Mouse (Mus musculus) lung, embryonic 14.5 days (tissue): ENCODE data around the gene Oxt. TPM values are rescaled to one million over a fixed set of nuclear protein-coding genes. Genes with fewer than 3 reads are reported as not detected.
A peak's percentile ranks its signal among the peaks of the same experiment; 100 is the strongest.

Experiments
- ATAC-seq: fragments of 200-750 bp; cut with Nextera tagmentation; 2 replicates; pipeline ENCODE4 v1.8.0; 2017; ENCODE audit warnings: mild to moderate bottlenecking, moderate TSS enrichment, moderate library complexity; ENCODE audit not compliant: insufficient read depth
- DNase-seq: peaks from one replicate; pipeline ENCODE4 v3.0.0-alpha.2; 2015
- H3K27ac ChIP-seq: fragments of 300-500 bp; sonication (generic); 2 replicates; pipeline ENCODE4 v1.5.1; 2014; ENCODE audit warnings: low read depth, mild to moderate bottlenecking, moderate library complexity
- H3K27me3 ChIP-seq: fragments of 300-500 bp; sonication (generic); 2 replicates; pipeline ENCODE4 v1.6.1; 2014; ENCODE audit warnings: low read length, control low read depth; ENCODE audit not compliant: insufficient read depth
- H3K36me3 ChIP-seq: fragments of 300-500 bp; sonication (generic); 2 replicates; pipeline ENCODE4 v1.6.1; 2014; ENCODE audit warnings: control low read depth; ENCODE audit not compliant: insufficient read depth
- H3K4me1 ChIP-seq: fragments of 300-500 bp; sonication (generic); 2 replicates; pipeline ENCODE4 v1.6.1; 2014; ENCODE audit warnings: antibody characterized with exemption, control low read depth; ENCODE audit not compliant: insufficient read depth
- H3K4me2 ChIP-seq: fragments of 300-500 bp; sonication (generic); 2 replicates; pipeline ENCODE4 v1.6.1; 2014; ENCODE audit warnings: mild to moderate bottlenecking
- H3K4me3 ChIP-seq: fragments of 300-500 bp; sonication (generic); 2 replicates; pipeline ENCODE4 v1.5.1; 2014; ENCODE audit warnings: low read depth, low read length
- H3K9ac ChIP-seq: fragments of 300-500 bp; sonication (generic); 2 replicates; pipeline ENCODE4 v1.6.1; 2014
- H3K9me3 ChIP-seq: fragments of 300-500 bp; sonication (generic); 2 replicates; pipeline ENCODE4 v1.6.1; 2016; ENCODE audit warnings: low read depth, low read length, control low read depth
- CTCF ChIP-seq: IDR thresholded peaks from 2 replicates; pipeline ENCODE4 v1.5.1; 2016; ENCODE audit warnings: antibody characterized with exemption, low read depth
- WGBS: fragments of 180-500 bp; shearing (Covaris S2); extraction: QIAGEN DNeasy Blood & Tissue Kit; methylation state at CpG from one replicate; pipeline ENCODE4 v1.1.7; 2014; 5-methylcytosine and 5-hydroxymethylcytosine counted together
- polyA plus RNA-seq: library from polyadenylated mRNA; unstranded; fragments of >200 nt; fragmentation: Nextera tagmentation; extraction: Ambion mirVana; gene quantifications from 2 replicates; pipeline ENCODE4 v1.2.1, GENCODE M21; 2014

The Oxt gene
- polyA plus RNA-seq, 1 experiment from 2014 or later: not detected

- Histone ChIP-seq H3K4me3 (peak overlapping the region; percentile 25), H3K4me1 (no peaks in the 10 kb centered on the region), H3K36me3 (no peaks in the 10 kb centered on the region), H3K27ac (no peak overlapping the region), H3K9me3 (no peaks in the 10 kb centered on the region), H3K9ac (no peak overlapping the region), H3K27me3 (peaks cover 73% of the 10 kb centered on the region), H3K4me2 (peak overlapping the region; percentile 55)
- no peak for TF ChIP-seq CTCF
- ATAC-seq (no peak), DNase-seq (no peak)
- WGBS: 5% methylated on average over 9 of the region's 9 CpGs
These were observed 1.0 kb downstream of the Oxt start for GRCm38 (mm10) chr2:130577021-130577420.

DNA sequence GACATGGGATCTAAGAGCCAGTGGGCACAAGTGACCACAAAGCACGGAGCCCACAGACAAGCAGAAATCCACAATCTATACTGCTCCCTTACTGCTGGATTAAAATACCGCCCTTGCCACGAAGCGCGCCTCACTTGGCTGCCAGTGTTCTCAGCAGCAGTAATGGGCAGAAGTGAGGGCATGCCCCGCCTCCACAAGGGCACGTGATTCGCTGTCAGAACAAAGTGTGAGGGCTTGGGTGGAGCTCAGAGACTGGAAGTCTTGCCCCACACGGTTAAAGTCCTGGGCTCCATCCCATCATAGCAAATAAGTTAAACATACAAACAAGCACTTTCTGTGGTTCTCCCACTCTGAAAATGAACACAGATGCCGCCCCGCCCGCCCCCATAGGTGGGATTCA lies 1.7 kb downstream of the Oxt start:
- H3K9me3 ChIP-seq: no peaks in the 10 kb centered on the region
- no peak overlapping the region for H3K4me3 ChIP-seq
- peaks cover 79% of the 10 kb centered on the region for H3K27me3 ChIP-seq
- no peak overlapping the region for H3K27ac ChIP-seq
- no peaks in the 10 kb centered on the region for H3K4me1 ChIP-seq
- peak; percentile 52 for DNase-seq
- ATAC-seq: peak; percentile 45
- 0 out of 2 replicates have a peak overlapping the region, but pooled peaks have one; percentile 20 for H3K4me2 ChIP-seq
- no peak for TF ChIP-seq CTCF
- no peak overlapping the region for H3K9ac ChIP-seq
- whole genome bisulfite sequencing: 4% methylated on average over 12 of the region's 12 CpGs
- H3K36me3 ChIP-seq: no peaks in the 10 kb centered on the region

GRCm38 (mm10) chr2:130578148-130578547 lies 2.2 kb downstream of the Oxt start:
- 11% methylated on average over 11 of the region's 11 CpGs for WGBS
- ATAC-seq: no peak
- peak; percentile 74 for DNase-seq
- no peaks in the 10 kb centered on the region for H3K36me3 ChIP-seq
- no peaks in the 10 kb centered on the region for H3K4me1 ChIP-seq
- H3K27ac ChIP-seq: no peak overlapping the region
- H3K4me2 ChIP-seq: no peak overlapping the region
- no peak overlapping the region for H3K9ac ChIP-seq
- TF ChIP-seq CTCF: peak; percentile 74
- H3K4me3 ChIP-seq: no peak overlapping the region
- H3K9me3 ChIP-seq: no peaks in the 10 kb centered on the region
- H3K27me3 ChIP-seq: peaks cover 84% of the 10 kb centered on the region

DNA sequence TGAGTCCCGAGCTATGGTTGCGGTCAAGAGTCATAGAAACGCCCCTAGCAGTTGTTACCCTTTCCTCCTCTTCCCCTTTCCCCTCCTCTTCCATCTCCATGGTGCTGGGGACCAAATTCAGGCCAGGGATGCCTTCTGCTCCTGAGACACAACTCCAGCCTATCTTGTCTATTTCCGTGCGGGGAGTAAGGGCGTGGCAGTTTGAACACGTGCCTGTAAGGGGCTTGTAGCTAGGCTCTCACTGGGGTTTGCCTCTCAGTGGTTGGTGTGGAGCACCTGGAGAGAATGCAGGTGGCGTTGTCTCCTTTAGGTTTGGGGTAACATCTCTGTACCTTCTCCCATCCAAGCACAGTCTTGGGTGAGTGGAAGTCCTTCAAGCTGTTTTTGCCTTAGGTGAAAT lies 3.8 kb downstream of the Oxt start:
- H3K4me1 ChIP-seq: no peaks in the 10 kb centered on the region
- H3K4me2 ChIP-seq: no peak overlapping the region
- DNase-seq: no peak
- peaks cover 84% of the 10 kb centered on the region for H3K27me3 ChIP-seq
- H3K36me3 ChIP-seq: no peaks in the 10 kb centered on the region
- no peak overlapping the region for H3K27ac ChIP-seq
- no peak for TF ChIP-seq CTCF
- H3K9me3 ChIP-seq: no peaks in the 10 kb centered on the region
- WGBS: 11% methylated on average over 8 of the region's 8 CpGs
- no peak overlapping the region for H3K4me3 ChIP-seq
- no peak for ATAC-seq
- no peak overlapping the region for H3K9ac ChIP-seq

DNA sequence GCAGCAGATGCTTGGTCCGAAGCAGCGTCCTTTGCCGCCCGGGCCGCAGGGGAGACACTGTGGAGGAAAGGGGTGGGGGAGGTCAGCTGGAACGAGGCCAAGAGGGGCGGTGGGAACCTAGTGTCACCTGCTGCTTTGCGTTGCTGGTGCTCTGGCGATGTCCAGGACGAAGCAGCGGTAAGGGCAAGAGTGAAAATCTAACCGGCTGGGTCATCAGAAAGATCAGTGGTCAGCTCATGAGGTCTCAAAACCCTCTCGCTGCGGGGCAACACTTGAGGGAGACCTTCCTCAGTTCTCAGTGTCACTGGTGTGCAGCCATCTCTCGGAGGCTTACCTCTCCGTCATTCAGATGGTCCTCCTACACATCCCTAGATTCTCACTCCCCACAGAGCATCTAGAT lies 5.2 kb downstream of the Oxt start:
- WGBS: 6% methylated on average over 16 of the region's 16 CpGs
- no peaks in the 10 kb centered on the region for H3K4me1 ChIP-seq
- peak overlapping the region; percentile 56 for H3K4me2 ChIP-seq
- no peak for DNase-seq
- no peak for TF ChIP-seq CTCF
- H3K9ac ChIP-seq: no peak overlapping the region
- no peak for ATAC-seq
- H3K36me3 ChIP-seq: no peaks in the 10 kb centered on the region
- H3K27ac ChIP-seq: no peak overlapping the region
- peaks cover 70% of the 10 kb centered on the region for H3K27me3 ChIP-seq
- H3K9me3 ChIP-seq: no peaks in the 10 kb centered on the region
- H3K4me3 ChIP-seq: peak overlapping the region; percentile 31

- Histone ChIP-seq H3K9ac (no peak within 1 kb of the TSS), H3K4me1 (no peaks in the 10 kb centered on the region), H3K36me3 (no peaks in the 10 kb centered on the region), H3K9me3 (no peaks in the 10 kb centered on the region), H3K27me3 (peaks cover 56% of the 10 kb centered on the region), H3K27ac (no peak within 1 kb of the TSS), H3K4me2 (no peak within 1 kb of the TSS), H3K4me3 (no peak within 1 kb of the TSS)
- DNase-seq (no peak), ATAC-seq (no peak)
- TF ChIP-seq CTCF: no peak
- 20% methylated on average over 10 of the region's 10 CpGs for WGBS
These were observed 6.6 kb downstream of the Oxt start, which contains the start of gene Avp for GRCm38 (mm10) chr2:130582552-130582951. Avp (minus strand) TSS chr2:130582554.

DNA sequence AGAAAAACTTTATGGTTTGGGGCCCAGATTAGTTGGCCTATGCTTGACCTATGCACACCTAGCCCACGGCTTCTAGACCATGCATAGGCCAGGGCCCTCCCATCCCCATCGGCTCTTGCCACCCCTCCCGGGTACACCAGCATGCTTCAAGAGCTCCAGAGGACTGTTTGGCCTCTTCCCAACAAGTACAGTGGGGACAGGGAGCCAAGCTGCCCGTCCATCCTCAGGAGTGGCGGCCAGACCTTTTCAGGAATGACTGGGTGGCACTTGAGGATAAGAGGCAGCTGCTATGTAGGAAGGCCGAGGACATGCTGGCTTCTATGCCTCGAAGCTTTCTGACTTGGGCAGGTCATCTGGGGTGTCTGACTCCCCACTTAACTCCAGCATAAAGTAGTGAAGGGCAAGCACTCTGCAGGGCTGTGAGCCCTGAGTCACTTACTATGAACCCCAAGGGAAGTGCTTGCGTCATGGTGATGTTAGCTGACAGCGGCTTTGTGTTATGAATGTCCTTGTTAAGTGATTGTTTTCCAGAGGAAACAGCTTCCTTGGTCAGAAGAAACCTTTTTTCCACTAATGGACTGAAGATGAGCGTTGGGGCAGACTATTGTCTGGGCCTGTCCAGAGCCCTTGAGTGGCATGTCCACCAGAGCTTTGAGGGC lies 8.1 kb downstream of the Oxt start:
- ATAC-seq (no peak), DNase-seq (no peak)
- H3K36me3 ChIP-seq: no peaks in the 10 kb centered on the region
- H3K27ac ChIP-seq: no peak overlapping the region
- WGBS: 66% methylated on average over 10 of the region's 10 CpGs
- H3K27me3 ChIP-seq: peaks cover 41% of the 10 kb centered on the region
- H3K4me3 ChIP-seq: no peak overlapping the region
- H3K4me2 ChIP-seq: no peak overlapping the region
- no peak overlapping the region for H3K9ac ChIP-seq
- no peaks in the 10 kb centered on the region for H3K9me3 ChIP-seq
- no peak for TF ChIP-seq CTCF
- H3K4me1 ChIP-seq: no peaks in the 10 kb centered on the region
